Mouse (Mus musculus): ENCODE measurements at regions not wholly inside any gene's neighbourhood (a gene's known extent, or its start where the extent isn't known, plus 50 kb on each side); places are given as distances from the start of the nearest gene placed in this dataset.

DNA sequence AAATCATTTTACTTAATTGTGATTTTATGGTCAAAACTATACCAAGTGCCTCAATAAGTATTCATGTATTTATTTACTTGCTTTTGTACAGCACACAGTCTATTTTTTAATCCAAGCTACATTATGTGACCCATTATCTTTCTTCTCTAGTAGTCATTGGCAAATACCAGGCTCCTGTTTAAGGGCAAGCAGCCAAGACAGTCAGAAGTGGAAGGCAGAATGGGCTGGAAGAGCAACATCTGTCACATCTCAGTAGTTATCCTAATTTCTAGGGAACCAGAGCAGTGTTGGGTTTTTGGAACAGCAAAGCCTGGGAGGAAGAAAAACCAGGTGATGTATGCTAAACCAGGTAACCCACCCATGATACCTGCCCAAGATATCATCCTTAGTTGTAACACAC lies 1233.5 kb downstream of the Efna5 start:
- H3K79me2 ChIP-seq (replicated peaks; ENCODE audit: control insufficient read depth, insufficient read depth, low read length) = no peaks in the 10 kb centered on the region
- intact Hi-C loops (cut with DNase I) = no loop called here
- no peak for DNase-seq
- H3K9ac ChIP-seq (ENCODE audit: low read depth, low read length) = no peak overlapping the region
- no peak overlapping the region for H3K27ac ChIP-seq
- H3K36me3 ChIP-seq (ENCODE audit: control insufficient read depth, insufficient read depth, low read length) = no peaks in the 10 kb centered on the region
- TF ChIP-seq POLR2A (IDR thresholded peaks at IDR 0.05; ENCODE audit: insufficient read depth, low read depth, low read length) = no peak
- no peak for TF ChIP-seq CTCF (IDR thresholded peaks at IDR 0.05)
- TF ChIP-seq EP300 (IDR thresholded peaks at IDR 0.05; ENCODE audit: insufficient read depth, low read depth, low read length) = no peak
- H3K4me1 ChIP-seq (ENCODE audit: control insufficient read depth, insufficient read depth, low read length) = no peaks in the 10 kb centered on the region
- no peaks in the 10 kb centered on the region for H3K27me3 ChIP-seq (ENCODE audit: control insufficient read depth, insufficient read depth, low read length)
- H3K4me3 ChIP-seq = no peak overlapping the region

- no peaks in the 10 kb centered on the region for H3K79me2 ChIP-seq (replicated peaks; ENCODE audit: control insufficient read depth, insufficient read depth, low read length)
- intact Hi-C loops (cut with DNase I) = no loop called here
- TF ChIP-seq POLR2A (IDR thresholded peaks at IDR 0.05; ENCODE audit: insufficient read depth, low read depth, low read length) (no peak), CTCF (IDR thresholded peaks at IDR 0.05) (no peak), EP300 (IDR thresholded peaks at IDR 0.05; ENCODE audit: insufficient read depth, low read depth, low read length) (no peak)
Measured at GRCm38 (mm10) chr17:61608286-61608685, 1272.8 kb downstream of the Efna5 start.

DNA sequence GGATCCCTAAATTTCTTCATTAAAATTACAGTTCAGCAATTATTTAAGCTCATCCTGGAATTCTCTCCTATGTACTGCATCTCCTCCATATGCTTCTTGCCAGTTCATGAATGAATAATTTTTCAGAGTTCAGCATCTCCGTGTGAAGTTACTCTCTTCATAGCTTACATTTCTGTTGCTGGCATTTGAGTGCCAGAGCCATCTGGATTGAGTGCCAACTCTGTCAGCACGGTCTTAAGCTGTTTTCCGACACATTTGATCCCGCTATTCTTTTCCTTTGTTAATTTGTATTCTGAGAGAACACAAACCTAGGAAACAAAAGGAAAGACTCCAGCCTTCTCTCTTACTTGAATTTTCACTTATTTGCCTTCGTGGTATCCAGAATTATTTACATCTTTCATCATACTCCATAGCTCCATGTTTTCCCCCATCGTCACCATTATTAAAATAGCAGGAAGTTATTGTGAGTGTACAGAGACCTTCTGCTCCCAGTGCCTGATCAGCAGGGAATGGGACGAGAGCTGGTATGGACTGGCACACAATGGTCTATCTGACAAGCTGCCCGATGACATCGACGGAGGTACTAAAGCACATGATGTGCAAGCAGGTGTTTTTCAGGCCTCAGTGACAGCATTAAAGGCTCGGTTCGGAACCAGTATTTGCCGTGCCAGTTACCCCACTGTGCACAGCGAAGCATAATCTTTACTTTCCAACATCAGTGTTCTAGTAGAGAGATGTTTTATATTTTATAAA lies 1274.2 kb downstream of the Efna5 start:
- Histone ChIP-seq H3K79me2 (replicated peaks; ENCODE audit: control insufficient read depth, insufficient read depth, low read length) (no peaks in the 10 kb centered on the region), H3K36me3 (ENCODE audit: control insufficient read depth, insufficient read depth, low read length) (no peaks in the 10 kb centered on the region), H3K4me3 (no peak overlapping the region), H3K27ac (no peak overlapping the region), H3K4me1 (ENCODE audit: control insufficient read depth, insufficient read depth, low read length) (no peaks in the 10 kb centered on the region), H3K27me3 (ENCODE audit: control insufficient read depth, insufficient read depth, low read length) (no peaks in the 10 kb centered on the region), H3K9ac (ENCODE audit: low read depth, low read length) (no peak overlapping the region)
- intact Hi-C loops (cut with DNase I) = no loop called here
- DNase-seq = no peak
- WGBS = 76% methylated on average over 14 of the region's 14 CpGs
- no peak for TF ChIP-seq POLR2A (IDR thresholded peaks at IDR 0.05; ENCODE audit: insufficient read depth, low read depth, low read length)
- TF ChIP-seq CTCF (IDR thresholded peaks at IDR 0.05) = no peak
- no peak for TF ChIP-seq EP300 (IDR thresholded peaks at IDR 0.05; ENCODE audit: insufficient read depth, low read depth, low read length)

More at GRCm38 (mm10) chr17:61608286-61608685, 1272.8 kb downstream of the Efna5 start:
- Histone ChIP-seq H3K4me3 (no peak overlapping the region), H3K27ac (no peak overlapping the region), H3K36me3 (ENCODE audit: control insufficient read depth, insufficient read depth, low read length) (no peaks in the 10 kb centered on the region), H3K27me3 (ENCODE audit: control insufficient read depth, insufficient read depth, low read length) (no peaks in the 10 kb centered on the region), H3K4me1 (ENCODE audit: control insufficient read depth, insufficient read depth, low read length) (no peaks in the 10 kb centered on the region), H3K9ac (ENCODE audit: low read depth, low read length) (no peak overlapping the region)
- DNase-seq = no peak
- 69% methylated on average over 4 of the region's 4 CpGs for WGBS

DNA sequence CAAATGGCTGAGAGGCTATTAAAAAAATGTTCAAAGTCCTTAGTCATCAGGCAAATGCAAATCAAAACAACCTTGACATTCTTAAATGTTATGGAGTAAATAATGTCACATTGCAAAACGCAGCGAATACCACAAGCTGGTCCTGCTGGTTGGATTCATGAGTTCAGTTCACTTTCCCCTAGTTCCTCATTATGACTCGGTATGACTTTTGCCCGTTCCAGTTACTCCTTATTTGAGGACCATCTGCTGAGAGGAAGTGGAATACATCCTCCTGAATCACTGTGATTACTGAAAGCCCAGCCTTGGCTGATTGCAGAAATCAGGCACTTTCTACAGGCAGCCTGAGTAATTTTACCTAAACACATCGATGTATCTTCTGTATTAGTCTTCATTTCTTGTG lies 1276.9 kb downstream of the Efna5 start:
- Histone ChIP-seq H3K79me2 (replicated peaks; ENCODE audit: control insufficient read depth, insufficient read depth, low read length) (no peaks in the 10 kb centered on the region), H3K4me3 (no peak overlapping the region), H3K36me3 (ENCODE audit: control insufficient read depth, insufficient read depth, low read length) (no peaks in the 10 kb centered on the region), H3K4me1 (ENCODE audit: control insufficient read depth, insufficient read depth, low read length) (no peaks in the 10 kb centered on the region), H3K27ac (no peak overlapping the region), H3K9ac (ENCODE audit: low read depth, low read length) (no peak overlapping the region), H3K27me3 (ENCODE audit: control insufficient read depth, insufficient read depth, low read length) (no peaks in the 10 kb centered on the region)
- 72% methylated on average over 5 of the region's 5 CpGs for WGBS
- TF ChIP-seq POLR2A (IDR thresholded peaks at IDR 0.05; ENCODE audit: insufficient read depth, low read depth, low read length) = no peak
- DNase-seq = no peak
- intact Hi-C loops (cut with DNase I) = no loop called here

- intact Hi-C loops (cut with DNase I) = no loop called here
- DNase-seq = no peak
- Histone ChIP-seq H3K27me3 (ENCODE audit: control insufficient read depth, insufficient read depth, low read length) (no peaks in the 10 kb centered on the region), H3K4me3 (no peak overlapping the region), H3K9ac (ENCODE audit: low read depth, low read length) (no peak overlapping the region), H3K4me1 (ENCODE audit: control insufficient read depth, insufficient read depth, low read length) (no peaks in the 10 kb centered on the region), H3K27ac (no peak overlapping the region), H3K36me3 (ENCODE audit: control insufficient read depth, insufficient read depth, low read length) (no peaks in the 10 kb centered on the region), H3K79me2 (replicated peaks; ENCODE audit: control insufficient read depth, insufficient read depth, low read length) (no peaks in the 10 kb centered on the region)
- TF ChIP-seq CTCF (IDR thresholded peaks at IDR 0.05) = no peak
- TF ChIP-seq EP300 (IDR thresholded peaks at IDR 0.05; ENCODE audit: insufficient read depth, low read depth, low read length) = no peak
- 38% methylated on average over 2 of the region's 2 CpGs for WGBS
Measured at GRCm38 (mm10) chr17:61589255-61589654, 1291.9 kb downstream of the Efna5 start.

DNA sequence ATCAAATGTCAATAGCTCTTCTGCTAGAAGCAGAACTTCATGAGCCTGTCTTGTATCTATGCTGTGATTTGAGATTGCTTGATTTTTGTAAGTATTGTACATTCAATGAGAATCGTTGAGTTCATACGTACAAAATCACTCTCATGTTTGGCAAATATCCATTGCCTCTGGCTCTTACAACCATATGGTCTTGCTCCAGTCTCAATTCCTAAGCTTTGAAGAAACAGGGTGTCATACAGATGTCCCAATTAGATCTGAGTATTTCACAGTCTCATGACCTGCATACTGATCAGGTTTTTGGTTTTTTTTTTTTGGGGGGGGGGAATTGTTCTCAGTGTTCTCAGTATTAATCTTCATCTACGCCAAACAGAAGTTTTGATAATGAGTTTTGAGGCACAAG lies 1302.2 kb downstream of the Efna5 start:
- H3K4me3 ChIP-seq = no peak overlapping the region
- no peak for DNase-seq
- no peaks in the 10 kb centered on the region for H3K4me1 ChIP-seq (ENCODE audit: control insufficient read depth, insufficient read depth, low read length)
- no peaks in the 10 kb centered on the region for H3K36me3 ChIP-seq (ENCODE audit: control insufficient read depth, insufficient read depth, low read length)
- WGBS = 84% methylated on average over 3 of the region's 3 CpGs
- H3K79me2 ChIP-seq (replicated peaks; ENCODE audit: control insufficient read depth, insufficient read depth, low read length) = no peaks in the 10 kb centered on the region
- intact Hi-C loops (cut with DNase I) = no loop called here
- no peak overlapping the region for H3K9ac ChIP-seq (ENCODE audit: low read depth, low read length)
- H3K27me3 ChIP-seq (ENCODE audit: control insufficient read depth, insufficient read depth, low read length) = no peaks in the 10 kb centered on the region
- TF ChIP-seq POLR2A (IDR thresholded peaks at IDR 0.05; ENCODE audit: insufficient read depth, low read depth, low read length) = no peak
- no peak for TF ChIP-seq EP300 (IDR thresholded peaks at IDR 0.05; ENCODE audit: insufficient read depth, low read depth, low read length)
- TF ChIP-seq CTCF (IDR thresholded peaks at IDR 0.05) = no peak
- no peak overlapping the region for H3K27ac ChIP-seq
